Mouse (Mus musculus): ENCODE measurements around the gene Zfp771. TPM values are rescaled to one million over a fixed set of nuclear protein-coding genes. Genes with fewer than 3 reads are reported as not detected.
A peak's percentile ranks its signal among the peaks of the same experiment; 100 is the strongest.

Gene Zfp771
- polyA plus RNA-seq, 1 experiment from 2014 or later, result 39.7 TPM

GRCm38 (mm10) chr7:127270666-127271065 is 26.6 kb downstream of the Zfp771 start:
- Histone ChIP-seq H3K4me2 (no peak overlapping the region), H3K9me3 (replicated peaks; ENCODE audit: control insufficient read depth, low read length) (no peaks in the 10 kb centered on the region; the same call in 1 of the 2 replicates), H3K4me1 (ENCODE audit: control insufficient read depth, insufficient read depth, low read length) (peaks cover 11% of the 10 kb centered on the region), H3K36me3 (ENCODE audit: control insufficient read depth, insufficient read depth, low read length) (peaks cover 7% of the 10 kb centered on the region), H3K27me3 (ENCODE audit: control insufficient read depth, insufficient read depth, low read length) (no peaks in the 10 kb centered on the region), H3K27ac (ENCODE audit: low read depth, low read length) (no peak overlapping the region), H3K9ac (ENCODE audit: low read depth, low read length) (no peak overlapping the region), H3K4me3 (ENCODE audit: low read depth, low read length) (no peak overlapping the region)
- no peak for ATAC-seq (replicated peaks; ENCODE audit: insufficient number of reproducible peaks, low FRiP score, low TSS enrichment)
- 89% methylated on average over 5 of the region's 5 CpGs for WGBS (ENCODE audit: insufficient replicate concordance)

GRCm38 (mm10) chr7:127271093-127271492 is 27.0 kb downstream of the Zfp771 start:
- H3K27me3 ChIP-seq (ENCODE audit: control insufficient read depth, insufficient read depth, low read length), result no peaks in the 10 kb centered on the region
- peaks cover 11% of the 10 kb centered on the region for H3K4me1 ChIP-seq (ENCODE audit: control insufficient read depth, insufficient read depth, low read length)
- H3K27ac ChIP-seq (ENCODE audit: low read depth, low read length), result no peak overlapping the region
- 89% methylated on average over 4 of the region's 4 CpGs for WGBS (ENCODE audit: insufficient replicate concordance)
- no peak overlapping the region for H3K9ac ChIP-seq (ENCODE audit: low read depth, low read length)
- H3K4me2 ChIP-seq, result no peak overlapping the region
- ATAC-seq (replicated peaks; ENCODE audit: insufficient number of reproducible peaks, low FRiP score, low TSS enrichment), result no peak
- H3K4me3 ChIP-seq (ENCODE audit: low read depth, low read length), result no peak overlapping the region
- H3K36me3 ChIP-seq (ENCODE audit: control insufficient read depth, insufficient read depth, low read length), result peaks cover 7% of the 10 kb centered on the region
- H3K9me3 ChIP-seq (replicated peaks; ENCODE audit: control insufficient read depth, low read length), result no peaks in the 10 kb centered on the region; the same call in 1 of the 2 replicates

GRCm38 (mm10) chr7:127272566-127272965 is 28.5 kb downstream of the Zfp771 start:
- 93% methylated on average over 15 of the region's 15 CpGs for WGBS (ENCODE audit: insufficient replicate concordance)
- ATAC-seq (replicated peaks; ENCODE audit: insufficient number of reproducible peaks, low FRiP score, low TSS enrichment), result no peak
- peaks cover 11% of the 10 kb centered on the region for H3K4me1 ChIP-seq (ENCODE audit: control insufficient read depth, insufficient read depth, low read length)

GRCm38 (mm10) chr7:127273118-127273923 is 29.2 kb downstream of the Zfp771 start:
- peaks cover 11% of the 10 kb centered on the region for H3K4me1 ChIP-seq (ENCODE audit: control insufficient read depth, insufficient read depth, low read length)
- H3K4me2 ChIP-seq, result peak overlapping the region; percentile 72
- peak overlapping the region; percentile 79 for H3K27ac ChIP-seq (ENCODE audit: low read depth, low read length)
- H3K9ac ChIP-seq (ENCODE audit: low read depth, low read length), result peak overlapping the region; percentile 92
- H3K9me3 ChIP-seq (replicated peaks; ENCODE audit: control insufficient read depth, low read length), result no peaks in the 10 kb centered on the region; the same call in 1 of the 2 replicates
- ATAC-seq (replicated peaks; ENCODE audit: insufficient number of reproducible peaks, low FRiP score, low TSS enrichment), result peak; percentile 44
- peaks cover 7% of the 10 kb centered on the region for H3K36me3 ChIP-seq (ENCODE audit: control insufficient read depth, insufficient read depth, low read length)
- peak overlapping the region; percentile 81 for H3K4me3 ChIP-seq (ENCODE audit: low read depth, low read length)
- H3K27me3 ChIP-seq (ENCODE audit: control insufficient read depth, insufficient read depth, low read length), result no peaks in the 10 kb centered on the region
- WGBS (ENCODE audit: insufficient replicate concordance), result 12% methylated on average over 50 of the region's 50 CpGs

More at GRCm38 (mm10) chr7:127272566-127272965, 28.5 kb downstream of the Zfp771 start:
- Histone ChIP-seq H3K9ac (ENCODE audit: low read depth, low read length) (no peak overlapping the region), H3K27ac (ENCODE audit: low read depth, low read length) (no peak overlapping the region), H3K4me2 (peak overlapping the region; percentile 72), H3K27me3 (ENCODE audit: control insufficient read depth, insufficient read depth, low read length) (no peaks in the 10 kb centered on the region), H3K36me3 (ENCODE audit: control insufficient read depth, insufficient read depth, low read length) (peaks cover 7% of the 10 kb centered on the region), H3K4me3 (ENCODE audit: low read depth, low read length) (peak overlapping the region; percentile 81; the same call in 1 of the 2 replicates), H3K9me3 (replicated peaks; ENCODE audit: control insufficient read depth, low read length) (no peaks in the 10 kb centered on the region; the same call in 1 of the 2 replicates)

- H3K27me3 ChIP-seq (ENCODE audit: control insufficient read depth, insufficient read depth, low read length), result no peaks in the 10 kb centered on the region
- peak within 1 kb of the TSS; percentile 72 for H3K4me2 ChIP-seq
- ATAC-seq (replicated peaks; ENCODE audit: insufficient number of reproducible peaks, low FRiP score, low TSS enrichment), result peak; percentile 90
- peak within 1 kb of the TSS; percentile 79 for H3K27ac ChIP-seq (ENCODE audit: low read depth, low read length)
- 3% methylated on average over 39 of the region's 39 CpGs for WGBS (ENCODE audit: insufficient replicate concordance)
- peaks cover 7% of the 10 kb centered on the region for H3K36me3 ChIP-seq (ENCODE audit: control insufficient read depth, insufficient read depth, low read length)
- peak within 1 kb of the TSS; percentile 92 for H3K9ac ChIP-seq (ENCODE audit: low read depth, low read length)
- no peaks in the 10 kb centered on the region for H3K9me3 ChIP-seq (replicated peaks; ENCODE audit: control insufficient read depth, low read length)
- H3K4me1 ChIP-seq (ENCODE audit: control insufficient read depth, insufficient read depth, low read length), result peaks cover 11% of the 10 kb centered on the region
- H3K4me3 ChIP-seq (ENCODE audit: low read depth, low read length), result peak within 1 kb of the TSS; percentile 81
Measured at GRCm38 (mm10) chr7:127273925-127274789, 30.1 kb downstream of the Zfp771 start, which contains the start of gene Sephs2. Sephs2 (minus strand) TSS chr7:127274055.

- Histone ChIP-seq H3K9ac (ENCODE audit: low read depth, low read length) (no peak overlapping the region), H3K4me2 (no peak overlapping the region), H3K4me1 (ENCODE audit: control insufficient read depth, insufficient read depth, low read length) (peaks cover 11% of the 10 kb centered on the region), H3K27ac (ENCODE audit: low read depth, low read length) (no peak overlapping the region), H3K9me3 (replicated peaks; ENCODE audit: control insufficient read depth, low read length) (no peaks in the 10 kb centered on the region), H3K36me3 (ENCODE audit: control insufficient read depth, insufficient read depth, low read length) (peaks cover 4% of the 10 kb centered on the region; the same call in 1 of the 2 replicates), H3K27me3 (ENCODE audit: control insufficient read depth, insufficient read depth, low read length) (no peaks in the 10 kb centered on the region), H3K4me3 (ENCODE audit: low read depth, low read length) (no peak overlapping the region)
- ATAC-seq (replicated peaks; ENCODE audit: insufficient number of reproducible peaks, low FRiP score, low TSS enrichment), result no peak
- 72% methylated on average over 5 of the region's 5 CpGs for WGBS (ENCODE audit: insufficient replicate concordance)
Measured at GRCm38 (mm10) chr7:127276519-127276961, 32.5 kb downstream of the Zfp771 start.

- Histone ChIP-seq H3K4me2 (no peak overlapping the region), H3K27ac (ENCODE audit: low read depth, low read length) (no peak overlapping the region), H3K4me1 (ENCODE audit: control insufficient read depth, insufficient read depth, low read length) (no peaks in the 10 kb centered on the region; the same call in none of the 2 replicates), H3K36me3 (ENCODE audit: control insufficient read depth, insufficient read depth, low read length) (no peaks in the 10 kb centered on the region), H3K9me3 (replicated peaks; ENCODE audit: control insufficient read depth, low read length) (no peaks in the 10 kb centered on the region), H3K9ac (ENCODE audit: low read depth, low read length) (no peak overlapping the region), H3K27me3 (ENCODE audit: control insufficient read depth, insufficient read depth, low read length) (no peaks in the 10 kb centered on the region), H3K4me3 (ENCODE audit: low read depth, low read length) (no peak overlapping the region)
- ATAC-seq (replicated peaks; ENCODE audit: insufficient number of reproducible peaks, low FRiP score, low TSS enrichment), result no peak
- WGBS (ENCODE audit: insufficient replicate concordance), result 25% methylated on average over 8 of the region's 8 CpGs
Measured at GRCm38 (mm10) chr7:127278311-127278710, 34.2 kb downstream of the Zfp771 start.

GRCm38 (mm10) chr7:127280092-127280491 is 36.0 kb downstream of the Zfp771 start:
- Histone ChIP-seq H3K9me3 (replicated peaks; ENCODE audit: control insufficient read depth, low read length) (no peaks in the 10 kb centered on the region), H3K27ac (ENCODE audit: low read depth, low read length) (no peak overlapping the region), H3K4me1 (ENCODE audit: control insufficient read depth, insufficient read depth, low read length) (no peaks in the 10 kb centered on the region; the same call in 1 of the 2 replicates), H3K4me3 (ENCODE audit: low read depth, low read length) (no peak overlapping the region), H3K9ac (ENCODE audit: low read depth, low read length) (no peak overlapping the region), H3K36me3 (ENCODE audit: control insufficient read depth, insufficient read depth, low read length) (no peaks in the 10 kb centered on the region), H3K4me2 (no peak overlapping the region), H3K27me3 (ENCODE audit: control insufficient read depth, insufficient read depth, low read length) (no peaks in the 10 kb centered on the region)
- no peak for ATAC-seq (replicated peaks; ENCODE audit: insufficient number of reproducible peaks, low FRiP score, low TSS enrichment)
- 43% methylated on average over 3 of the region's 3 CpGs for WGBS (ENCODE audit: insufficient replicate concordance)

All from heart, embryonic 11.5 days (tissue).